Mouse (Mus musculus) heart, embryonic 15.5 days (tissue): Measurements from ENCODE around the gene Ankrd1. TPM values are rescaled to one million over a fixed set of nuclear protein-coding genes. Genes with fewer than 3 reads are reported as not detected.

ENCODE experiments used
- ATAC-seq: fragments of 200-750 bp; cut with Nextera tagmentation; replicated peaks from 2 replicates; pipeline ENCODE4 v1.8.0; 2017; ENCODE audit warnings: low read depth, moderate TSS enrichment; ENCODE audit not compliant: insufficient number of reproducible peaks, insufficient read depth, low FRiP score
- H3K27ac ChIP-seq: fragments of 300-500 bp; sonication (generic); 2 replicates; pipeline ENCODE4 v1.5.1; 2015; ENCODE audit warnings: mild to moderate bottlenecking, inconsistent platforms
- H3K27me3 ChIP-seq: fragments of 300-500 bp; sonication (generic); 2 replicates; pipeline ENCODE4 v1.6.1; 2015; ENCODE audit warnings: inconsistent platforms
- H3K36me3 ChIP-seq: fragments of 300-500 bp; sonication (generic); 2 replicates; pipeline ENCODE4 v1.6.1; 2015; ENCODE audit warnings: mild to moderate bottlenecking, inconsistent platforms
- H3K4me1 ChIP-seq: fragments of 300-500 bp; sonication (generic); replicated peaks from 2 replicates; pipeline ENCODE4 v1.6.1; 2015; ENCODE audit warnings: inconsistent platforms
- H3K4me2 ChIP-seq: fragments of 300-500 bp; sonication (generic); 2 replicates; pipeline ENCODE4 v1.6.1; 2015; ENCODE audit warnings: inconsistent platforms, mild to moderate bottlenecking, moderate library complexity
- H3K4me3 ChIP-seq: fragments of 300-500 bp; sonication (generic); 2 replicates; pipeline ENCODE4 v1.5.1; 2015; ENCODE audit warnings: mild to moderate bottlenecking, inconsistent platforms
- H3K9ac ChIP-seq: fragments of 300-500 bp; sonication (generic); 2 replicates; pipeline ENCODE4 v1.6.1; 2015; ENCODE audit warnings: mild to moderate bottlenecking, inconsistent platforms
- H3K9me3 ChIP-seq: fragments of 300-500 bp; sonication (generic); replicated peaks from 2 replicates; pipeline ENCODE4 v1.6.1; 2016; ENCODE audit warnings: inconsistent platforms
- WGBS: fragments of 180-500 bp; shearing (Covaris S2); methylation state at CpG from one replicate; pipeline ENCODE4 v1.1.7; 2015; ENCODE audit warnings: mixed read lengths; 5-methylcytosine and 5-hydroxymethylcytosine counted together
- polyA plus RNA-seq: library from polyadenylated mRNA; unstranded; fragments of >200 nt; fragmentation: Nextera tagmentation; extraction: Ambion mirVana; gene quantifications from 2 replicates; pipeline ENCODE4 v1.2.1, GENCODE M21; 2015

Gene Ankrd1
- polyA plus RNA-seq, 1 experiment from 2014 or later, result 528 TPM

DNA sequence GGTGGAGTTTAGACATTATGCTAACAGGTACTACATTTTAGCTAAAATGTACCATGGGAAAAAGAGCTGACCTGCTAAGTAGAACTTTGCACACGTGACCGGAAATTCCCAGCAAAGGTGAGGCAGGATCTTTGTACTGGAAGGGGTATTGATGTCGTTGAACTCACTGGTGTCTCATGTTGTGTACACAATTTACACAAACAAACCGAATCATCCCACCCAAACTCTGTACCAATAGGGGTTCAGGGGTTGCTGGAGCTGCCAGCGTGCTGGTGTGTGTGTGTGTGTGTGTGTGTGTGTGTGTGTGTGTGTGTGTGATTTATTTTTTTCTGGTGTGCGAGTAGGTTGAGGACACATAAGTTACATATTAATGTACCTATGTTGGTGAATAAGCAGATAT, 13.2 kb upstream of the Ankrd1 start:
- H3K36me3 ChIP-seq, result no peaks in the 10 kb centered on the region
- H3K4me3 ChIP-seq, result no peak overlapping the region
- H3K9ac ChIP-seq, result no peak overlapping the region
- peaks cover 26% of the 10 kb centered on the region for H3K4me1 ChIP-seq
- no peak overlapping the region for H3K4me2 ChIP-seq
- ATAC-seq, result no peak
- H3K9me3 ChIP-seq, result no peaks in the 10 kb centered on the region
- 86% methylated on average over 6 of the region's 6 CpGs for WGBS
- peak overlapping the region; percentile 63 for H3K27ac ChIP-seq
- no peaks in the 10 kb centered on the region for H3K27me3 ChIP-seq

DNA sequence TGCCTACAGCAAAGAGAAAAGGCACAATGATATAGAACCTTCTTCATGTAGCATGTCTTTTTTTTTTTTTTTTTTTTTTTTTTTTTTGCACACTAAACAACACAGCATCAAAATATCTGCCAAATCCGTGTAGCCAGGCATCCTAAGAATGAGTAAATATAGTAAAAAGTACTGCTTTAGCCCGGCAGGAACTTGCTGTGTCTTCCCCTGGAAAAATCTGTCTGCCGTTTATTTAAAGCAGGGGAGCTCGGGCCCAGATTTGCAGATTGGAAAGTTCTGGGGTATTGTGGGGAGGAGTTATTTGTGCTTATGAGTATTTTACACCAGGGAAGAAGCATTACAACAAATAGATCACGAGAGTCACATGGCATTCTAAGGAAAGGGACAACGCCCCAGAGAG, 12.1 kb upstream of the Ankrd1 start:
- H3K4me1 ChIP-seq, result peaks cover 26% of the 10 kb centered on the region
- H3K4me2 ChIP-seq, result no peak overlapping the region
- H3K9ac ChIP-seq, result no peak overlapping the region
- H3K27ac ChIP-seq, result no peak overlapping the region; the same call in 1 of the 2 replicates
- ATAC-seq, result no peak
- 62% methylated on average over 6 of the region's 6 CpGs for WGBS
- H3K27me3 ChIP-seq, result no peaks in the 10 kb centered on the region
- H3K4me3 ChIP-seq, result no peak overlapping the region
- no peaks in the 10 kb centered on the region for H3K9me3 ChIP-seq
- no peaks in the 10 kb centered on the region for H3K36me3 ChIP-seq

DNA sequence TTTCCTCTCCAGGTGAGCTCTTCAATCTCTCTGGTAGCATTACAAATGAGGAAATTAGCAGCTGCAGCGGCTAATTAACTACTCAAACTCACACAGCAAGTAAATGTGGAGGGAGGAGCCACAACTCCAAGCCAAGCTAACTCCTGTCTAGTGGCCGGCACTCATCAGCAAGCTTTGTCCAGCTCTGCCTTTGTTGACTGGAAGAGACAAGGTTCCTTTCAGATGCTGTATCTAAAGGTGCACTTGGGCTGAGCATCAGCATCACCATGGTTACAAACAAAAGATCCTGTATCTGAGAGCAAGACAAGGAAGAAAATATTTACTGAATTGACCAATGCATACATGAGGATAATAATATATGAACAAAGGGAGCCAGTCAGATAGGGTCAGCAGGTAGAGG, 10.3 kb upstream of the Ankrd1 start:
- Histone ChIP-seq H3K9ac (no peak overlapping the region), H3K4me1 (peaks cover 26% of the 10 kb centered on the region), H3K27me3 (no peaks in the 10 kb centered on the region), H3K4me2 (peak overlapping the region; percentile 68), H3K4me3 (no peak overlapping the region), H3K27ac (peak overlapping the region; percentile 94), H3K36me3 (no peaks in the 10 kb centered on the region), H3K9me3 (no peaks in the 10 kb centered on the region)
- no peak for ATAC-seq
- WGBS, result 41% methylated on average over 2 of the region's 2 CpGs

DNA sequence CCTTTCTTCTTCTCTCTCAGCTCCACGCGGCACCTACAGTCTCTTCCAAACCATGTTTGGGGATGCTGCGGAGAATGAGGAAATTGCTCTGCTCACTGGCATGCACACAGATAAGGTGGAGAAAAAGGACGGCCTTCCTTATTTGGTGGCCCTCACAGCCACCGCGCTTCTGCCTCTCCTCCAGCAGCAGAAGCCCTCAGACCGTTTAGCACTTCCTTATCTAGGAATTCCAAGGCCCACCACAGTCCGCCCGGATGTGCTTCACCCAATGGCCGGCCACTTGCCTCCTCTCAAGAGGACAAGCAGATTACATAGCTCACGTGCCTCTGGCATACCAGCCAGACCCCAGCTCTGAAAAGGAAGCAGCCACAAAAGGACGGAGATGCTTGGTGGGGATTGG, 9.7 kb upstream of the Ankrd1 start:
- H3K9ac ChIP-seq, result no peak overlapping the region
- peak overlapping the region; percentile 34 for H3K4me3 ChIP-seq
- H3K9me3 ChIP-seq, result no peaks in the 10 kb centered on the region
- peaks cover 26% of the 10 kb centered on the region for H3K4me1 ChIP-seq
- peak overlapping the region; percentile 94 for H3K27ac ChIP-seq
- no peaks in the 10 kb centered on the region for H3K27me3 ChIP-seq
- peak; percentile 95 for ATAC-seq
- H3K4me2 ChIP-seq, result peak overlapping the region; percentile 68
- 4% methylated on average over 12 of the region's 12 CpGs for WGBS
- H3K36me3 ChIP-seq, result no peaks in the 10 kb centered on the region

DNA sequence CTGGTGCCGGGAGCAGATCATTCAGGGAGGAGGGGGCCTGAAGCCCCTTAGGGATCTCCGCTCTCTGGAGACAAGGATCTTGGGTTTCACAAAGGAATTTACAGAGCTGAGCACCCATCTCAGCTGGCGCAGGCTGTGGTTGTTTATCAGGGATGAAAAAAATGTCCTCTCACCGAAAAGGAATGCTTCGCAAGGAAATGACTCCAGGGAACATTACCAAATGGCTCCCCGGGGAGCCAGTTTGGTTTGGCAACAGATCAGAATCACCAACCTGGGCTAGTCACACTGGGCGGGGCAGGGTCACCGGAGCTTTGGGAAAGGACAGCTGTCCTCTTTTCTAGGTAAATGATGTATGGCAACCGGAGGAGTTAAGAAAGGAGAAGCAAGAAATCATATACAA, 9.3 kb upstream of the Ankrd1 start:
- 9% methylated on average over 9 of the region's 9 CpGs for WGBS
- Histone ChIP-seq H3K4me2 (peak overlapping the region; percentile 68), H3K27ac (peak overlapping the region; percentile 94), H3K4me1 (peaks cover 26% of the 10 kb centered on the region), H3K9ac (peak overlapping the region; percentile 49), H3K4me3 (peak overlapping the region; percentile 34), H3K36me3 (no peaks in the 10 kb centered on the region), H3K27me3 (no peaks in the 10 kb centered on the region), H3K9me3 (no peaks in the 10 kb centered on the region)
- peak; percentile 33; the same call in 1 of the 2 replicates for ATAC-seq

DNA sequence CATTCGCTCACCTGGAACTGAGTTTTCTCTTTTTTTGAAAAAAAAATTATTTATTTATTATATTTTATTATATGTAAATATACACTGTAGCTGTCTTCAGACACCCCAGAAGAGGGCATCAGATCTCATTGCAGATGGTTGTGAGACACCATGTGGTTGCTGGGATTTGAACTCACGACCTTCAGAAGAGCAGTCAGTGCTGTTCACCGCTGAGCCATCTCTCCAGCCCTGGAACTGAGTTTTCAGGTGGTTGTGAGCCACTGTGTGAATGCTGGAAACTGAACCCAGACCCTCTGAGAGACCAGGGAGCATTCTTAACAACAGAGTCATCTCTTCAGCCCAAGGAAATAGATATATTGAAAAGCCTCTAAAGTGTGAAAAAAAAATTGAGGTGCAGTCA, 8.5 kb upstream of the Ankrd1 start:
- WGBS, result 93% methylated on average over 3 of the region's 3 CpGs
- Histone ChIP-seq H3K27me3 (no peaks in the 10 kb centered on the region), H3K4me1 (peaks cover 22% of the 10 kb centered on the region), H3K27ac (peak overlapping the region; percentile 94), H3K4me2 (peak overlapping the region; percentile 68; the same call in 1 of the 2 replicates), H3K9ac (no peak overlapping the region), H3K9me3 (no peaks in the 10 kb centered on the region), H3K4me3 (no peak overlapping the region), H3K36me3 (no peaks in the 10 kb centered on the region)
- no peak for ATAC-seq

DNA sequence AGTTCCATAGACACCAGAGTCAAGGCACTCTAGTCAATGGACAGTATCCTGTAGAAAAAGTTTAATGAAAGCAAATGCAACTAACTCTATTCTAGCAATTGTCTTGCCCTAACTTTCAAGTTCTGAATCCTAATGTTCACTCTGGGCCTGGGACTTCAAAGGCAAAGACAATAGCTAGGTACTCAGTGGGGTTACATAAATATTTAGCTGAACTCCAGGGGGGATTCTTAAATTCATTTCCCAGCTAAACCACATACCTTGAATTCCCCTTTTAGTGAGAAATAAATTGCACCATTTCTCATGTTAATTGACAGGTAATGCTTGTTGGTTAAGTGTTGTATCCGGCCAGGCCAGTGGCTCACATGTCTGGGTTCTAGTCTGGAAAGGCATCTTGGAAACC, 4.3 kb upstream of the Ankrd1 start:
- Histone ChIP-seq H3K36me3 (no peaks in the 10 kb centered on the region; the same call in 1 of the 2 replicates), H3K9ac (no peak overlapping the region), H3K27ac (no peak overlapping the region), H3K27me3 (no peaks in the 10 kb centered on the region), H3K4me1 (peaks cover 19% of the 10 kb centered on the region), H3K4me3 (no peak overlapping the region), H3K9me3 (0 out of 2 replicates have a peak, but pooled peaks cover 4% of the 10 kb centered on the region), H3K4me2 (no peak overlapping the region)
- WGBS, result 76% methylated on average over 1 of the region's 1 CpGs
- no peak for ATAC-seq

DNA sequence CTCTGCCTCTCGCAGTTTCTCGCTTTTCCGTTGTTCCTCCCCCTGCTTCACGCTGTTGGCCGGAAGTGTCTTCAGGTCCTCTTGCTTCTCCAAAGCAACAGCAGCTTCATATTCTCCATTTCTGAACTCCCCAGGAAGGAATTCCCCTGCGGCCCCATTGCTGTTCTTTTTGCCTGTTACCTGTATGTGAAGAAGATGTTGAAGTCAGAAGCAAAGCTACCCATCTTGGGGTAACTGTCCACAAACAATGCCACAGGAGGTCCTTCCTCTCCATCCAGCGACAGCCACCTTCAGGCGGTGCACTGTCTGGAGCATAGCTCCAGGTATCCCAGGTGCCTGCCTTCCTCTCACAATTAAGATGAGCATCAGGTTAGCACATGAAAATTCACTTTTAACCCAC, 680 bp downstream of the Ankrd1 start:
- Histone ChIP-seq H3K4me2 (peak overlapping the region; percentile 59), H3K27me3 (no peaks in the 10 kb centered on the region), H3K4me1 (peaks cover 12% of the 10 kb centered on the region), H3K9me3 (0 out of 2 replicates have a peak, but pooled peaks cover 4% of the 10 kb centered on the region), H3K27ac (peak overlapping the region; percentile 93), H3K36me3 (no peaks in the 10 kb centered on the region; the same call in 1 of the 2 replicates), H3K9ac (peak overlapping the region; percentile 64), H3K4me3 (peak overlapping the region; percentile 55)
- ATAC-seq, result no peak
- 44% methylated on average over 8 of the region's 8 CpGs for WGBS

DNA sequence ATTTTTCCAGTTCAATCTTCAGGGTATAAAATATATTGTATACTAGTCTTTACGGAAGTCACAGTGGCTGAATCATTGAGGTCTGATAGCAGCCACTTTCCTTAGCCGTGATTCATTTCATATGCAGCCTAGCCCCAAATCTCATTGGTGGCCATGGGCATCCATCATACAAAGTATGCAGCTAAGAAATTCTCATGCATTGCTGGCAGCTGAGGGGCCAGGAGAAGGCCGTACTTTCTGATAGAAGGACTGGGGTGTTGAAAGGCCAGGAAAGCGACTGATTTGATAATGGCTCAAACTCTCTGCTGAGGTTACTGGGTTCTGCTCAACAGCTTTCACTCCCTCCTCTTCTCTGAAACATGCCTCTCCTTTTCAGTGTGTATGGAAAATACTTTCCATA, 3.7 kb downstream of the Ankrd1 start:
- ATAC-seq, result no peak
- Histone ChIP-seq H3K36me3 (no peaks in the 10 kb centered on the region), H3K9ac (peak overlapping the region; percentile 42), H3K4me1 (peaks cover 10% of the 10 kb centered on the region), H3K4me3 (peak overlapping the region; percentile 44), H3K27ac (peak overlapping the region; percentile 93), H3K9me3 (no peaks in the 10 kb centered on the region), H3K4me2 (peak overlapping the region; percentile 58), H3K27me3 (no peaks in the 10 kb centered on the region)
- 19% methylated on average over 4 of the region's 4 CpGs for WGBS

DNA sequence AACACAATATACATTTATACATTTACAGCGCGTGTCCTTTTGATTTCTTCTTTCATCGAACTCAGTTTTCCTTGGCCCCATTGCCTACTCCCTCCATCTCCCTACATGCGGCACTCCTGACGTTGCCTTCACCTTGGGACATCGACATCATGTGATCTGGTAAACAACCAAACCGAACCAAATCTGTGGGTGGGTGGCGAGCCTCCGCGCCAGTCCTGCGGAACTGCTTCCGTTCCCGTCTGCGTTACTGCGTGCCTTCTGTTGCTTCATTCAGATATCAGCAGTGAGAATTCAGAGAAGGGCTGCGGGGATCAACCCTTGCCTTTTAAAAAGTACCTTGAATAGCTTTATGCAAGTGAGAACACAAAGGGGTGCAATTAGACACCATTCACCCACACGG, 7.9 kb downstream of the Ankrd1 start:
- H3K4me1 ChIP-seq, result no peaks in the 10 kb centered on the region; the same call in none of the 2 replicates
- ATAC-seq, result no peak
- no peaks in the 10 kb centered on the region for H3K36me3 ChIP-seq
- no peak overlapping the region for H3K4me3 ChIP-seq
- WGBS, result 50% methylated on average over 17 of the region's 17 CpGs
- H3K9me3 ChIP-seq, result no peaks in the 10 kb centered on the region
- H3K9ac ChIP-seq, result no peak overlapping the region
- H3K27ac ChIP-seq, result peak overlapping the region; percentile 24; the same call in 1 of the 2 replicates
- H3K4me2 ChIP-seq, result no peak overlapping the region
- no peaks in the 10 kb centered on the region for H3K27me3 ChIP-seq

DNA sequence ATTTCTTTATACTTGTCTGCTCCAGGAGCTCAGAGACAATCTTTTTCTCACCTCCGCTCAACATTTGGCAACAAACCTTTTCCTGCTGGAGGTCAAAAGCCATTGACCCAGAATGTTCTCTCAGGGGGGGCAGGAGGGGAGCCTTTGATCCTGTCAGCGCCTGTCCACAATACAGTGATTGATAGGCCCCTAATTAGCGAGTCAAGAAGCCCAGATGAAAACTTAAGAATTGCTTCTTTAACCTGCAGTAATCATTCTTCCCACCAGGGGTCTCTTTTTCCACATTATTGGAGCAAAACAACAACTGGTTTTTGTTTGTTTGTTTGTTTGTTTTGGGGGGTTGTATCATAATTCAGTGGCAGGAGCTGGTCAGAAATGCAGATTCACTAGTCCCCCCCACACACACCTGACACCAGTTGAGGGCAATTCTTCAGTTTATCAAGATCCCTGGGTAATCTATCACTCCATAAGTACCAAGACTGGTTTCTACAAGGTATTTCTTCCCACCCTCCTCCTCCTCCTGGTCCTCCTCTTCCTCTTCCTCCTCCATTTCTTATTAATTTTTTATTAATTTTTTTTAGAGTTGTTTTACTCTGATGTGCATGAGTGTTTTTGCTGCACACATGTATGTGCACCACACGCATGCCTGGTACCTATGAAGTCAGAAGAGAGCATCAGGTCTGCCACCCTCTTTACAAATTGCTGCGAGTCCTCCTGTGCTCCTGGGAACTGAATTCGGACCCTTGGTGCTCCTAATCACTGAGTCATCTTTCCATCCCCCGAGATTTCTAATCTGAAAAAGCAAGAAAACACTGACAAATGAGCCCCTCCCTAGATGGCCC, 8.6 kb downstream of the Ankrd1 start:
- Histone ChIP-seq H3K27me3 (no peaks in the 10 kb centered on the region), H3K4me3 (no peak overlapping the region), H3K27ac (peak overlapping the region; percentile 76), H3K4me1 (no peaks in the 10 kb centered on the region; the same call in none of the 2 replicates), H3K9me3 (no peaks in the 10 kb centered on the region), H3K36me3 (no peaks in the 10 kb centered on the region), H3K4me2 (no peak overlapping the region), H3K9ac (no peak overlapping the region)
- peak; percentile 19; the same call in 1 of the 2 replicates for ATAC-seq
- 24% methylated on average over 7 of the region's 7 CpGs for WGBS
